Mouse (Mus musculus) urinary bladder, postnatal 10 days (tissue): ENCODE data around the gene Cbl.

Experiments
- DNase-seq: peaks from one replicate; pipeline ENCODE4 v3.0.0; 2022; ENCODE audit warnings: low spot score

Cbl gene

DNA sequence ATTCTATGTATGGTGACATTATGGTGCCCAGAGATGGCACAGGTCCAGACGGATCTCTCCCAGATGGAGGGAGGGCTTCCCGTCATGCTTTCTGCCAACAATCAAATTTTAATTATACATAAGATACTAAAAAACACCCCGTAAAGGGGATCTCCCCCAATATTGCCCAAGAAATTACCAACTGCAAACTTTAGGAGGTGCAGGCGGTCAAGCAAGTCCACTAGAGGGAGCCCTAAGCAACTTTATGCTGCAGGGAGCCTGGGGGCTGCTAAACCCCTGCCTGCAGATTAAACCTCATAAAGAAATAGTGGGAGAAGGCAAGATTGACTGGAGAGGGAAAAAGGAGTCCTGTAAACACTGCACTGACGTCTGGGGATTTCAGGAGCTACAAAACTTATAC is 5.6 kb upstream of the Cbl start:
- DNase-seq = no peak

DNA sequence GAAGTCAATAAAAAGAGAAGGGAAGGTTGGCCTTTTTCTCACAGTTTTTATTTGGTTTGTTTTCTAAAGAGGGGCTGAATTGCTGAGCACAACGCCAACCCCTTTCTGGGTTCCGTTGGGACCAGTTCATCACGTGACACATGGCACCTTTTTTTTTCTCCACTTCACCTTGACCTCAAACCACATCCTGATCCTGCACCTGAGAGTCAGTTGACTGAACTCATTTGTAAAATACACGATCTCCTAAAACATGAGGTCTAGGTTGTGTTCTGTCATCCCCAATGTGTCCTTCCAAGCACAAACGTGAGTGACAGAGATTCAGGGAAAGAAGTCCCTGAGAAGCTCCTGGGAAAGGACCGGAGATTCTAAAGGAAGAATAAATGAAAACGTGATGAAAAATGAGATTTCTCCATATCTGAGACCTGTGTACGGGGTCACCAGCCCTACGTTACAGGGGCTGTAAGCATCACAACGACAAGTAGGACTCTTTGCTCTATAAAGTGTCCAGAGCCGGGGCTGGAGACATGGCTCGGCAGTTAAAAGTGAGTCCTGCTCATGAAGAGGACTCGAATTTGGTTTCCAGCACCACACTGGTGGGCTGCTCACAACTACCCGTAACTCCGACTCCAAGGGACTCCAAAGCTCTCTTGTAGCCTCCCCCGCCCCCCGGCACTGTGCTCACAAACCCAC is 4.8 kb upstream of the Cbl start:
- no peak for DNase-seq

DNA sequence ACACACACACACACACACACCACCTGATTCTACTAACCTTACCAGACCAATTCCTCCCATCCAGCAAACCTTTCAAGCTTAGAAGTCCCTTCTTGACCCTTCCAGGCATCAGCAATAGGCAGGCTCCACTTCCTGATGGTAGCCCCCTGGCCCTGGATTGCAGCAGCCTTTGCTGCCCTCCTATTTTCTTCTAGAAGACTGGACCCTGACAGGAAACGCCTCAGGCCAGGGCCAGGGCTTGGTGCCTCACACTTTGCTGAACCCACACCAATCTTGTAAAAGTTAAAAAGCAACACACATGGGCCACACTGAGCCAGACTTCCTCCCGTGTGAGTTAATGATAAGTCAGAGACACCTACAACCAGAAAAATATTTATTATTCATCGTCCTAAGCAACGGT is 3.3 kb upstream of the Cbl start:
- no peak for DNase-seq

DNA sequence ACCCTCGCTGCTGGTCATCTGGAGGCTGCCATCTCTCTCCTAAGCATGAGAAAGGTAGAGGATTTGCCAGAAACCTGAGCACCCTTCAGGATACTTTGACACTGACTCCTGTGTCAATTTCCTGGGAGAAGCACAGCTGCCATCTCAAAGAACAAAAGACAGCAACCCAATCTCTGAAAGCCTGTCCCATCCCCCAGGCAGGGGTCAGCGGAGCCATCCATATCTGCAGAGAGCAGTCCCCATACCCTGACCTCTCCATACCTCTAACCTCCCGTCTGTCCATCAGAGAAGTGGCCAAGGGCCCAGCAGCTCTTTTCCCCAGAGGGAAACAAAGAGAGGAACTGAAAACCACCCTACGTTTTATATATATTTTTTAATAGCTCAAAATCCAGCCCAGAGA is 2.8 kb upstream of the Cbl start:
- no peak for DNase-seq

DNA sequence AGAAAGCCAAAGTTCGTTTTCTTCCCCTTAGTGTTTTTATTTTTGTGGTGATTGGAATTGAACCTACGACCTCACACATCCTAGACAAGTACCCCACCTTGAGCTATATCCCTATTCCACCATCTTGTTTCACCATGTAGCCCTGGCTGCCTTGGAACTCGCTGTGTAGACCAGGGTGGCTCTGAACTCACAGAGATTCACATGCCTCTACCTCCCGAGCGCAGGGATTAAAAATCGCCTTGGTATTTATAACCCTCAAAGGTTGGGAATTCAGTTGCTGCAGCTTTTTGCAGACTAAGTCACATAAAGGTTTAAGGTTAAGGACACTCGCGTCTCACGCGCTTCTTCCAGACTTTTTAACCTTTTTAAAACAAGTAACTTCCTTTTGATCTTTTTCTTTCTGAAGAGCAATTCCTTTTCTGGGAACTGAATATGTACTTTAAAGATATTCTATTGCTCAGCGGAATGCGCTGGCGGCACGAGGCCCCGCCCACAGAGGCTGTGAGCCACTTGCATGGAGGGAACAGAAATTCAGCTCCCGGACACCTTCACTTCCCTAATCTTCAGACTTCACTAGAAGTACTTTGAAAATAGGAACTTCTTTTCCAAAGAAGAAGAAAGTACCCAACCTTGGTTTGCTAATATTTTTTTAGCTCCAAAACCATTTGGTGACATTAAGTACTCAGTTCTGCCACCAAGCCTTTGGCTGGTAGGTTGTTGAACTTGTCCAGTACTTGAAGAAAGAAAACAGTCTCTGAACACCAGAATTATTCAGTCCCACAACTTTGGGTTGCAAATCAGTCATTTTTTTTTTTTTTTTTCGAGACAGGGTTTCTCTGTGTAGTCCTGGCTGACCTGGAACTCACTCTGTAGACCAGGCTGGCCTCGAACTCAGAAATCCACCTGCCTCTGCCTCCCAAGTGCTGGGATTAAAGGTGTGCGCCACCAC is 904 bp upstream of the Cbl start:
- DNase-seq = no peak

DNA sequence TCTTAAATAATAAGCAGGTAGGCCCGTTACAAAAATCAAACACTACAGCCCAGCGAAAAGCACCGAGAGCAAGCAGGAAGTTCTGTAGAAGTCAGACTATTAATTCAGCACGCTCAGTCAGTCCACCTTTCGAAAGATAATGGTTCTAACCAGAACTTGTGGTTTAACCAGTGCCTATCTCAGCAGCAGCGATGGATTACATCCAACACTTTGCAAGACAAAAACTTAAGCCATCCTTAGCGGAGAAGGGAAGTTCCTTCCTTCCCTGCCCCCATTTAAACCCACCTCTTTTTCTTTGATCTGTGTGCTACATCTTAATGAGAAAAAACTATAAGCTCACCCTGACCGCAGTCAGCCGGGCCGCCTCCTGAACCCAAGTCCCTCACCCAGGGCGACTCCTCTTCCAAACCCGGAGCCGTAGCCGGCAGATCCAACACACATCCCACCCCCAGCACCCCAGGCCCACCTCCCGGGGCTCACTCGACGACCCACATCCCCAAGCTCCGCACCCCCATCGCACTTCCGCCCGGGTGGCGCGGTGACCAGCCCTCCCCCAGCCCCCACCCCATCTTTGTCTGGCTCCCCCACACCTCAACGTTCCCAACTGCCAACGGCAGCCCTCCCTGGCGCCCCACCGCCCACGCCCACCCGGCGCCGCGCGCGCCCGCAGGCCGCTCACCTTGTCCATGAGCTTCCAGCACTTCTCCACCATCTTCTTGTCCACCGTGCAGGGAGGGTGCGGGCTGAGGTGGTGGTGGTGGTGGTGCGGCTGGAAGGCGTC is 638 bp downstream of the Cbl start:
- DNase-seq = no peak

DNA sequence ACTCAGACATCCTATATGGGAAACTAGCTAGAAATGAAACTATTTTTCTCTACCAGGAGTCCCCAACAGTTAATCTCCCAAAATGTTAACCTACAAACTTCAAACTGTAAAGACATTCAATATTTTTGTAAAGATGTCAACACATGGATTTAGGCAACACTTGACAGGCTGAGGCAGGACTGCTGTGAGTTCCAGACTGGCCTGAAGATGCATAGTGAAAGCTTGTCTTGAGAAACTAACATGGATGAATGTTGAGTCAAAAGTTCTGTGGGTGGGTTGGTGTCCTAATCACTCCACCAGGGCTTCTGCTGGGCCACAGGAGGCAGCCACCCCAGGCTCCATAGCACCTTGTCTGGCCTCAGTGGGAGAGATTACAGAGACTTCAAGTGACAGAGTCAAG is 2.2 kb downstream of the Cbl start:
- DNase-seq = no peak

DNA sequence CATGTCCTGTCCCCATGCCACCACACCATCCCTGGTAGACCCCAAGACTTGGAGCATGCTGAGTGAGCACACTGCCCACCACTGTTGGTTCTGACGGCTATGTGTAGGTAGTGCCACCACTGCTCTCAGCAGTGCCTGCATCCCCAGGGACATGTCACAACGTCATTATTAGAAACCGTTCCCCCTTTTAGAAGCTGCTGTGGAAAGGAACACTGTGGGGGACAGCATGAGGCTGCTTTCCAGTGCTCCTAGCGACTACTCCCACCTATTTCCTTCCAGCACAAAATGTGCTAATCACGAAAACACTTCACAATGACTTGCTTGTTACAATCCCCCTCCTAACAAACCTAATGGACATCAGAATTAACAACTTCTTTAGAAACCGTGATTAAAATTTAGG is 7.9 kb downstream of the Cbl start:
- no peak for DNase-seq

DNA sequence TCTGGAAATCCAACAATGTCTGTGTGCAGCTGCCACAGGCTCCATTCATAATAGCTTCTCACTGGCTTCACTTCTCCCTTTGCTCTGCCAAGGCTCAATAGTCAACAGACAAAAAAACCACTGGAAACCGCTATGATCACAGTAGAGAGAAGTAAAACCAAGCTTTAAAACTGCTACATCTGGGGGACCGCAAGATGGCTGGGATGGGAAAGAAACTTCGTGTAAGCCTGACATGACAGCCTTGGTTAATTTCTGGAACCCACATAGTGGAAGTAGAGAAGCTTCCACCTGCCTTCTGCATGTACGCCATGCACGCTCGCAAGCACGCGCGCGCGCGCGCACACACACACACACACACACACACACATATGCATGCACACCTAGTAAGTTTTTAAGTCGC is 20.3 kb downstream of the Cbl start:
- no peak for DNase-seq

DNA sequence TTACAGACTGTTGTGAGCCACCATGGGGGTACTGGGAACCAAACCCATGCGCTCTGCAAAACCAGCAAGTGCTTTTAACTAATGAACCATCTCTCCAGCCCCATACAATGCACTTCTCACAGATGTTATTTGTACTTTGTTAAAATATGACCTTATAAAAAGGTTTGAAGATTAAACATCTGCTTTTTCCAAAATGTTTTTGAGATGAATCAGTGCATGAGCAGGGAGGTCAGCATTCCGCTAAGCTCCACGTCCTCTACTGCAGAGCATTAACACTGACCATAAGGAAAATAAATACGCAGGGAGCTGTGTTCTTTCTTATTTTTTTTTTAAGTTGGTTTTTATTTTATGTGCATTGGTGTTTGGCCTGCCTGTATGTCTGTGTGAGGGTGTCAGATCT is 21.4 kb downstream of the Cbl start:
- DNase-seq = no peak

DNA sequence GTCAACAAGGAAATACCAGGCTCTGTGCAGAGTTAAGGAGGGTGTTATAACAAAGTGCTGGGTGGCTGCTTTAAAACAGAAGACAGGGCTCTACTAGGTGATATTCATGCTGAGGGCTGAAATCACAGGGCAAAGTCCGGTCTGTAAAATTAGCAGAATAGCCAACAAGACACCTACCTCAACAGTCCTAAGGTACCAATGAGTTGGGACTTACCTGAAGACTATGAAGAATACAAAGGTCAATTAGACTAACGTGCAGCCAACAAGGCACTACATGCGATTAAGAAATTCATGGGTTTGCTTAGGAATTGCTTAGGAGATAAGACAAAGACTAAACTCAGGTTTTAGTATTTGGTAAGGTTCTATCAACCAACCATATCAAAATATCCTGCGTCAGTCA is 24.4 kb downstream of the Cbl start:
- DNase-seq = no peak

DNA sequence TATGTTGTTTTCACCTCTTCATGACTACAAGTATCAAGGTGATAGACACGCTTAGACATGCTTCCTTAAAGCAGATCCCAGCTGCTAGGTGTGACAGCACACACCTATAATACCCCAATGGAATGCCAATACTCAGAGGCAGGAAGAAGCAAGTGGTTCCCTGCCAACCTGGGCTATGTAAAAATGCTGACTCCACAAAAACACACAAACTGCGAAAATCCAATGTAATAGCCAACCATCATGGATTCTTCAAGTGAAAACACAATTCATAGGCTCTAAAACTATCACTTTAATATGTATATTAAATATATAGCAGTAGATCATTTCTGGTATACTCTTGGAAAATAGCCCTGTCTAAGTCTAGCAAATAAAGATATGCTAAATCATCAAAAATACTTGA is 26.0 kb downstream of the Cbl start:
- no peak for DNase-seq

DNA sequence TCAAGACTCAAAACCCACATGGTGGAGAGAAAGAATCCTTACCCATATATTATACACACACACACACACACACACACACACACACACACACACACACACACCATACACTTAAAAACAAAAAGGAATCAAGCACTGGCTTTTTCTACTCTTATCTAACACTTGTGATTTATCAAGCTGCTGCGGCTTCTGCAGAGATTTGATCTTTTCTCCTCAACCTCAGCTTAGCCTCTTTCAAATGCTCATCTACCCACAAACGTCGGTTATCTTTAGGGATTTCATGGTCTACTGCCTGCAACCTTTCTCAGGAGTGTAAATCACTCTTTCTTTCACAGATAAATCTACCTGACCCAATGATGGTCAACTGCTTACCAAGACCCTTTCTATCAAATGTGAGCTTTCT is 33.4 kb downstream of the Cbl start:
- DNase-seq = no peak

DNA sequence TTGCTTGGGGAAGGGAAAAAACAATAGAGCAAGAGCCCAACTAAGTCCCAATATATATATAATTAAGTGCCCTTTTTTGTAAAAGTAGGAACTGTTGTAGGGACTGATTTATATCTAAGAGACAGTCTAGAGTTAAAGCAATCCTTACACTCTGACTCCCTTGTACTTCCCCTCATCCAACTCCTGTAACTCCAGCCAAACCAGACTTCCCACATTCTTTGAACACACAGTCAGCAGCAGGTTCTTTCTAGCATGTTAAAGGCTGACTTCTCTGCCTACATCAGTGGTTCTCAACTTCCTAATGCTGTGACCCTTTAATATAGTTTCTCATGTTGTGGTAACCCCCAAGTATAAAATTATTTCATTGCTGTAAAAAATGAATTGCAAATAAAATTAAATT is 34.3 kb downstream of the Cbl start:
- DNase-seq = no peak

DNA sequence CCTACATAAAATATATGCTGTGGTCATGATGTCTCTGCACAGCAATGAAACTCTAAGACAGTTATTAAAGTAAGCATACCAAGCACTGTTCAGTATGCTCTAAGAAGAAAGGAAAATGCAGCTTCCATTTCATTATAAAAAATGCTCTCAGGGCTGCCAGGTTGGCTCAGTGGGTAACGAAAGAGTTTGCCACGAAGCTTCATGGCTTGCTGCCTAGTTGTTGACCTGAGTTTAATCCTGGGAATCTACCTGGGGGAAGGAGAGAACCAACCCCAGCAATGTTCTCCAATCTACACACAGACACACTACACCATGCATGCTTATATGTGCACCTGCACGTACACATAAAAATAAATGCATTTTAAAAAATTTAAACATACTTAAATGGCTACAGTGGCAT is 34.7 kb downstream of the Cbl start:
- DNase-seq = no peak

DNA sequence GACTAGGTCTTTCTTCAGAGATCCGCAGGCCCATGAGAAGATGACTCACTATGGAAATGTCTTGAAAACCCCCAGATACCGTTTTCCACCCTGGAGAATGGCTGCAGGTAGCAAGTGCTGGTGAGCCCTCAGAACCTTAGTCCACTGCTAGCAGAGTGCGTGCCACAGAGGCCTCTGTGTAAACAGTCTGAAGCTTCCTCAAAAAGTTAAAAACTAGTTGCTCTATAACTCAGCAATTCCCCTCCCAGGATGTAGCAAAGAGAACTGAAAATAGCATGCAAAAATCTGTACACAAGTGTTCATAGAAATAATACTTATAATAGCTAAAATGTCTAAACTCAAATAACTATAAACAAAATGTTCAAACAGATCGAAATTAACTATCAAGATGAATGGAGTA is 37.5 kb downstream of the Cbl start:
- DNase-seq = no peak

DNA sequence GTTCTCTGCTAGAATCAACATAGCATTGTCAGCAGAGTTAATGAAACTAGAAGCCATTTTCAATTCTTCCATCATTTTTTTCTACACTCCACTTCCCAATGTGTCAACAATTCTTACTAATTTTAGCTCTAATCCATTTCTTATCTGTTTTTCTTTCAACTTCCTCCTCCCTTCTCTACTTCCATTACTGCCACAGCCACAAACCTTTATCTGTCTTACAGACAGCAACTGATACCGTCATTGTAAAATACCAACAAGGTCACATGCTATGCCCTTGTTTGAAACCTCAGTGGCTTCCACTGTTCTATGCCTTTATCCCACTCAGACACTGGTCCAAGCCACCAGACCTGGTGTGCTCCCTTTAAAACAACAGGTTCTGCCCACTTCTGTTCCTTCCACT is 39.8 kb downstream of the Cbl start:
- no peak for DNase-seq

DNA sequence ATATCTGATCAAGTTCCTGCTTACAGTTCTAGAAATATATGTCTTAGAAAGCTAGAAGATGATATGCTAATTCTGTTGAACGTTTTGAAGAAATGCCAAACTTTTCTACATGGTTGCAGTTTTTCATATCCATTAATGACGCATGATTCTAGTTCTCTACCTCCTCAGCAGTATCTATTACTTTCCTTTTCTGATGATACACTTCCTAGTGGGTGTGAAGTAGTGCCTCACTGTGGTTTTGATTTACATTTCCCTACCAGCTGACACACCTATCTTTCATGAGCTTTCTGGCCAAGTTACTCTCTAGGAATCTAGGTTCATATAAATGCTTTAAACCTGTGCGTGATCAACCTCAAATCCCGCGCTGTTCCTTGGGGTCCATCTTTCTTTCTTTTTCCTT is 41.1 kb downstream of the Cbl start:
- DNase-seq = no peak

DNA sequence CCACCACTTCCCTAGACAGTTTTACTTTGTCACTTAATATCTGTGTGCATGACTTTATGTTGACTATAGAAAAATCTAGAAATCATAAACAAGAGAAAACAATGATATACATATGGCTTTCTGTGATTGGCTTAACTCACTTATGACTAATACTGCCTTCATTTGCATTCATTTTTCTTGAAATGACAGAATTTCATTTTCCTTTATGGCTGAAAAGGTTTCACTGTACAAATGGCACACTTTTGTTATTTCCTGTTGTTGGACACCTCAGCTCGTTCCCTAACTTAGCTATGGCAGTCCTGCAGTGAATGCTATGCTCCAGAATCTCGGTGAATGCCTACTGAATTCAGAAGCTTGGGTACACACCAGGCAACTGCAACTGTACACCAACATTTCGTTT is 41.5 kb downstream of the Cbl start:
- no peak for DNase-seq

DNA sequence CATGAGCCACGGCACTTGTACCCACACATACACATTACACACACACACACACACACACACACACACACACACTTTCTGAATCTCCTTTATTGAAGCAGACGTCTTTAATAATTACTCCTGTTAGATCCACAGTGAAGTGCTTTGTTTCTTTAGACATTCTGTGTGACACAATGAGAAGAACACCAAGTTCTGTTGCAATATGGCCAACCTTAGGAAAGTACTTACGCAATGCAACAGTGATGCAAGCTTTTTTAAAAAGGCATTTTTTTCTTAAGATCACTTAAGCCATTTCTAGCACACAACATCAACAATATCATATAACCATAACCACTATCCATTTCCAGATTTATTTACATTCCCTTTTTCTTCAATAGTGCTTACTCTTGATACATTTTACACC is 42.7 kb downstream of the Cbl start:
- DNase-seq = no peak

DNA sequence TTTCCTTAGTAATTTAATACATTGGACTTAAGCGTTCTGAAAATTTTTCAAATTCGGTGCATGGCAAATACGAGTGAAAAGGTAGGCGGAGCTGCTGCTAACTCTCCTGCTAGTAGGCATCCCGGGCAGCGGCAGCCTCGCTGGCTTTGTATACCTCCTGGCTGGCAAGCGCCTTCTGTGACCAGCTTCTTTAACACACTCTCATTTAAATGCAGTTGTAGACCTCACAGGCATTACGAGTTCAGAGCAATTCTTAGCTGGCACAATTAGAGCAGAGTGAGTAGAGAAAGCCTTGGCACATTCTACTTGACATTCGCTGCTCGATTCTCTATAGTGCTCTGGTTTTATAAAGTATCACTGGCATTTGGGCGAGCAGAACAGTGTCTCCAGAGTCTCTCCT is 45.6 kb downstream of the Cbl start:
- DNase-seq = no peak

DNA sequence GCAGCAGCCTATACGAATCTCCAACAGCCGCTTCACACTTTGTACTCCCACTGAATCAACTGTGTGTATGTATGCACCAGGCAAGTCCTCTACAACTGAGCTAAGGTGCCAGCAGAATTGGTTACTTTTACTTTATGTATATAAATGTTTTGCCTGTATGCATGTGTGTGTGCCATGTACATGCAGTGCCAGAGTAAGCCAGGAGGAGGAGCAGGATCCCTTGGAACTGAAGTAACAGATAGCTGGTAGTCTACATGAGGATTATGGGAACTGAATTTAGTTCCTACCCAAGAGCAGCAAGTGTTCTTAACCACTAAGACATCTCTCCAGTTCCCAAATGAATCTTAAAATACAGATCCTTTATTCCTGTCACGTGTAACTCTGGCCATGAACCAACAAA is 51.6 kb downstream of the Cbl start:
- no peak for DNase-seq

DNA sequence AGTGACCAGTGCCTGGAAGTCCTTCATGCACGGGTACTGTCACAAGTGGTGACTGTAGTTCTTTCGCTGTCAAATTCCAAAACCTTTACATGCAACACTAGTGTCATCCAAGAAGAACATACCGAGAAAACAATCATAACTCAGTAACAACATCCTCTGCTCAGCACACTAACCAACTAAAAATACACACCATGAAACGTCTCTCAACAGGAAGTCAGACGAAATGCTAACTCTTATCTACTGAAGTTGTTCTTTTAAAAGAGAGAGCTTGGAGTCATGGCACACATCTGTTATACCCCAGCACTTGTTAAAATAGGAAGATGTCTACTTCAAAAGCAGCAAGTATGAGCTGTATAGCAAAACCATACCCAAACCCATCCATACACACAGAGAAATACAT is 52.3 kb downstream of the Cbl start:
- no peak for DNase-seq
